In the genomic region with DNA sequence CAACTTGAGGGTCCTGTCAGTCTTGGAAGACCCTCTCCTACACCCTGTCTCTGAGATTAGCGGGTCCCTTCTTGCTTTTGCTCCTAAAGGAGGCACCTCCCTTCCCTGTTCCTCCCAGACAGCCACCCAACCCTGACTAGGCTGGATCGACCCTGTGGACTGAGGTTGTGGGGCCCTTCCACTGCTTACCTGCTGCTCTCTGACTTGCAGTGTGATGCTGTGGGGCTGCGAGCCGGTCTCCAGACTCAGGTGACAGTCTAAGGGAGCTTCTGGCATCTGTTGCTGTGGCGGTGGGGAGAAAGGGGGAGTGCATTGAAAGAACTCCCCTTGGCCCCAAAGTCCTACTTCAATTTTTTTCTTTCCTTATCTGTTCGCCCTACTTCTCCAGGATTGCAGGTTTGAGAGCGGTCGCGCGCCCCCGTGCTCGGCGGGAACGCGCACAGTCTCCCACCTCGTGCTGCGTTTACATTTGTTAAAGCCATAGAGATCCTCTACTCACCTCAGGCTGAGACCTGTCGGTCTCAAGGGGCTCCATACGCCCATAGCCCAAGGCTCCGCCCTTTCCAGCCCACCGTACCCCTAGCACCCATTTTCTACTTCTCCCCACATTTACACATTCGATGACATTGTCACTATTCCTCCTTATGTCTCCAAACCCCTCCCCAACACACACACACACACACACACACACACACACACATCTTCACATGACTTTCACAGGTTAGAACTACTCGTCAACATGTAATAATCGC, we compare ENCODE assay signal across 8 mouse cellular contexts. TPM values are rescaled to one million over a fixed set of nuclear protein-coding genes. Genes with fewer than 3 reads are reported as not detected.
DNase-seq lines count a peak whose midpoint lies in the region; ATAC-seq and TF ChIP-seq lines count a peak whose summit lies in the region.

No protein-coding gene starts in this region.

- no peak for ATAC-seq in forebrain, embryonic 12.5 days (ENCODE audit: low FRiP score)
- ATAC-seq in erythroblast, adult 5-6 weeks (replicated peaks; ENCODE audit: low FRiP score, poor library complexity, severe bottlenecking) = no peak
- ATAC-seq in megakaryocyte progenitor cell, adult 5-6 weeks (replicated peaks; ENCODE audit: poor library complexity) = no peak

- no peaks in the 10 kb centered on the region for H3K9me3 ChIP-seq in forebrain, embryonic 12.5 days

- peak overlapping the region; percentile 83 for H3K27ac ChIP-seq in left cerebral cortex, adult 2 months
- peak overlapping the region; percentile 91 for H3K27ac ChIP-seq in forebrain, embryonic 12.5 days

- peak overlapping the region; percentile 69 for H3K9ac ChIP-seq in forebrain, embryonic 12.5 days

- H3K4me1 ChIP-seq in forebrain, embryonic 12.5 days = peaks cover 80% of the 10 kb centered on the region

- peak overlapping the region; percentile 63 for H3K4me2 ChIP-seq in forebrain, embryonic 12.5 days

- H3K27me3 ChIP-seq in forebrain, embryonic 12.5 days = peaks cover 76% of the 10 kb centered on the region

- TF ChIP-seq CTCF in left cerebral cortex, adult 2 months (IDR thresholded peaks at IDR 0.05) = no peak

- no peaks in the 10 kb centered on the region for H3K36me3 ChIP-seq in forebrain, embryonic 12.5 days (replicated peaks)

- peak in 1 of 2 experiments; percentile 60 for DNase-seq in left cerebral cortex, adult 2 months (ENCODE audit: extremely low spot score in 1 of 2, low spot score in 2 of 2)
- DNase-seq in left cerebral cortex, adult 11 months (ENCODE audit: low spot score) = no peak
- DNase-seq in layer of hippocampus, postnatal 14 days (ENCODE audit: low spot score in 2 of 2) = peak; percentile 37 to 49
- peak; percentile 58 to 71 for DNase-seq in right cerebral cortex, postnatal 10 days (ENCODE audit: low spot score in 2 of 2)
- no peak for DNase-seq in testis, postnatal 10 days (ENCODE audit: low spot score)

- intact Hi-C loops in left cerebral cortex, adult 2 months (cut with DNase I) = loop anchor here (2.0 to 10.0 kb wide), 2 partner anchors 90 to 266 kb away; no protein-coding TSS in a partner anchor

- 1% methylated on average over 24 of the region's 24 CpGs for WGBS in forebrain, embryonic 12.5 days

- H3K4me3 ChIP-seq in left cerebral cortex, adult 2 months = peak overlapping the region; percentile 44
- H3K4me3 ChIP-seq in forebrain, embryonic 12.5 days (replicated peaks) = peak overlapping the region; percentile 43

RNA-seq across cellular contexts. Expression of a gene that starts 2.8 kb away (rescaled TPM):
- total RNA-seq in left cerebral cortex, adult 2 months (2021) = 10 to 100 TPM; 11.0 to 15.2 TPM
- polyA plus RNA-seq in forebrain, embryonic 12.5 days (2016; fragmentation: Nextera tagmentation; extraction: Ambion mirVana) = 16.4 and 17.9 TPM in 2 replicates
- total RNA-seq in layer of hippocampus, postnatal 14 days (2021) = 10 to 100 TPM; 10.8 to 15.5 TPM
- 0.63 TPM in 1 of 2 replicates, not detected in the other for total RNA-seq in erythroblast, adult 5-6 weeks (2015; ENCODE audit: low replicate concordance)
- not detected in 2 replicates for total RNA-seq in erythroblast, adult 5-6 weeks (2017; ENCODE audit: low replicate concordance)
- total RNA-seq in megakaryocyte progenitor cell, adult 5-6 weeks (2015) = 0.07 TPM in 1 of 2 replicates, not detected in the other
- 0.81 TPM in 1 of 2 replicates, not detected in the other for total RNA-seq in megakaryocyte progenitor cell, adult 5-6 weeks (2017)

RNA-seq across cellular contexts. Expression of a gene that starts 2.9 kb away (rescaled TPM):
- 10 to 100 TPM; 72.1 to 74.0 TPM for total RNA-seq in left cerebral cortex, adult 2 months (2021)
- polyA plus RNA-seq in forebrain, embryonic 12.5 days (2016; fragmentation: Nextera tagmentation; extraction: Ambion mirVana) = 52.3 and 60.8 TPM in 2 replicates
- 100 to 1,000 TPM; 193 to 208 TPM for total RNA-seq in layer of hippocampus, postnatal 14 days (2021)
- total RNA-seq in erythroblast, adult 5-6 weeks (2015; ENCODE audit: low replicate concordance) = not detected in 2 replicates
- total RNA-seq in erythroblast, adult 5-6 weeks (2017; ENCODE audit: low replicate concordance) = not detected in 2 replicates
- total RNA-seq in megakaryocyte progenitor cell, adult 5-6 weeks (2015) = not detected in 2 replicates
- total RNA-seq in megakaryocyte progenitor cell, adult 5-6 weeks (2017) = not detected in 2 replicates

RNA-seq across cellular contexts. Expression of a gene that starts 48.3 kb away (rescaled TPM):
- total RNA-seq in left cerebral cortex, adult 2 months (2021) = 10 to 100 TPM; 14.1 to 19.3 TPM
- polyA plus RNA-seq in forebrain, embryonic 12.5 days (2016; fragmentation: Nextera tagmentation; extraction: Ambion mirVana) = 11.1 TPM in 2 replicates
- total RNA-seq in layer of hippocampus, postnatal 14 days (2021) = 1 to 10 TPM; 8.5 to 9.8 TPM
- 43.0 and 50.8 TPM in 2 replicates for total RNA-seq in erythroblast, adult 5-6 weeks (2015; ENCODE audit: low replicate concordance)
- 51.6 and 69.0 TPM in 2 replicates for total RNA-seq in erythroblast, adult 5-6 weeks (2017; ENCODE audit: low replicate concordance)
- total RNA-seq in megakaryocyte progenitor cell, adult 5-6 weeks (2015) = 32.6 and 41.2 TPM in 2 replicates
- total RNA-seq in megakaryocyte progenitor cell, adult 5-6 weeks (2017) = 13.2 and 14.5 TPM in 2 replicates

RNA-seq across cellular contexts. Expression of a gene that starts 51.7 kb away (rescaled TPM):
- 10 to 100 TPM; 66.5 to 72.6 TPM for total RNA-seq in left cerebral cortex, adult 2 months (2021)
- 52.2 and 53.3 TPM in 2 replicates for polyA plus RNA-seq in forebrain, embryonic 12.5 days (2016; fragmentation: Nextera tagmentation; extraction: Ambion mirVana)
- total RNA-seq in layer of hippocampus, postnatal 14 days (2021) = 10 to 100 TPM; 78.5 to 79.8 TPM
- total RNA-seq in erythroblast, adult 5-6 weeks (2015; ENCODE audit: low replicate concordance) = 1.2 and 8.6 TPM in 2 replicates
- total RNA-seq in erythroblast, adult 5-6 weeks (2017; ENCODE audit: low replicate concordance) = 2.1 and 2.3 TPM in 2 replicates
- total RNA-seq in megakaryocyte progenitor cell, adult 5-6 weeks (2015) = 1.9 and 6.7 TPM in 2 replicates
- 7.3 and 7.9 TPM in 2 replicates for total RNA-seq in megakaryocyte progenitor cell, adult 5-6 weeks (2017)

Comparison
In these comparisons a context has a peak if more than half of its experiments do, and no peak if none do; other contexts are left out.
1. DNase-seq: peak in layer of hippocampus, postnatal 14 days (2 of 2) and right cerebral cortex, postnatal 10 days (2 of 2); none in left cerebral cortex, adult 11 months (single experiment) and testis, postnatal 10 days (single experiment).
2. RNA of a gene that starts 2.8 kb away (total RNA-seq): 10.8 to 15.5 TPM in layer of hippocampus, postnatal 14 days and 11.0 to 15.2 TPM in left cerebral cortex, adult 2 months; 0.63 TPM in erythroblast, adult 5-6 weeks and 0.07 to 0.81 TPM in megakaryocyte progenitor cell, adult 5-6 weeks; every median in the first group is over 4 times any median in the second.
3. RNA of a gene that starts 2.9 kb away (total RNA-seq): 193 to 208 TPM in layer of hippocampus, postnatal 14 days and 72.1 to 74.0 TPM in left cerebral cortex, adult 2 months; not detected in erythroblast, adult 5-6 weeks and not detected in megakaryocyte progenitor cell, adult 5-6 weeks; every median in the first group is over 10 times any median in the second.